ENCODE assay signal across 9 mouse cellular contexts in the genomic region with DNA sequence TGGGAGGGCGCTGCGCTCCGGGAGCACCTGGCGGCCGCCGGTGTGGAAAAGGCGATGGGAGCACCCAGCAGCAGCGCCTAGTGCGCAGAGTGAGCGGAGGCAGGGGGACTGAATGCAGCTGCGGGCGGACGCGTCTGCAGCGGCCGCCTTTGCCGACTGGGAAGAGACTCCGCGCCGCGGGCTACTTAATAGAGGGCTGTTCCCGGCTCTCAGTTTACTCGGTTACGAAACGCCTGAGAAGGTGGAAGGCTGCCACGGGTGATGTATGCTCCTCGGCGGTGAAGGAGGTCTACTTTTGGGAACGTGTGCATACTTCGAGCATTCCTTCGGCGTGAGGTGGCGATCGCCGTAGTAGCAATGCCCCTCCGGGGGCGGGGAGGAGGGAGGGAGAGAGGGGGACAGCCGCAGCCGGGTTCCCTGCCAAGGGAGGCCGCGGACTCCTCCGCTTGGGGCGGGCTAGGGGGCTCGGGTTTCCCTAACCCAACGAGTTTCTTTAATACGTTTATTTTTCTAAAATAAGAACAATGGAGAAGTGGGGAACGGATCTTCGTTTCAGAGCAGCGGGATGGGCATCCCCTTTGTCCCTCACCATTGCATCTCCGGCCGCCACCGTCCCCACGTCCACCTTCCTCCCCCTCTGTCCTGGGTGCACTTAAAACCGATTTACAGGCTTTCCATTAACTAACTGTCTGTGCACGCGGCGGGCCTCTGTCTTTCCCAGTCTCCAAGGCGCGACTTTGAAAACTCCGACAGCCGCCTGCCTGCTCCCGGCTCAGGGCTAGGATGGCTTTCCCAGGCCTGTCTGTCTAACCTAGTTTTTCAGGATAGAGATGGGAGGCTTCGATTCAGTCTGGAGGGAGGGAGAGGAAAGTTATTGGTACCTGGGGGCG. TPM values are rescaled to one million over a fixed set of nuclear protein-coding genes. Genes with fewer than 3 reads are reported as not detected.
DNase-seq lines count a peak whose midpoint lies in the region; ATAC-seq lines count a peak whose summit lies in the region.
"Had no signal": no experiment of that assay in that cellular context is flagged by ENCODE, and none has a peak within 500 bp of the region (broad histone marks: within the 10 kb centered on the region; RNA-seq: fewer than 3 reads in every experiment).

TSS of gene Col12a1 (minus strand) at position 351 of the 890 bp plus-strand sequence.

- no peaks in the 10 kb centered on the region for H3K9me3 ChIP-seq in embryonic facial prominence, embryonic 10.5 days
- no peaks in the 10 kb centered on the region for H3K9me3 ChIP-seq in lung, embryonic 15.5 days

- peak within 1 kb of the TSS; percentile 68 for H3K4me3 ChIP-seq in embryonic facial prominence, embryonic 10.5 days
- H3K4me3 ChIP-seq in lung, embryonic 15.5 days, result peak within 1 kb of the TSS; percentile 59

- WGBS in embryonic facial prominence, embryonic 10.5 days, result under 1% methylated on average over 64 of the region's 64 CpGs
- under 1% methylated on average over 60 of the region's 64 CpGs for WGBS in lung, embryonic 15.5 days

- ATAC-seq in lung, embryonic 15.5 days (ENCODE audit: borderline replicate concordance, extremely low read depth, low FRiP score, low TSS enrichment), result peak; percentile 73

- H3K36me3 ChIP-seq in embryonic facial prominence, embryonic 10.5 days (replicated peaks), result no peaks in the 10 kb centered on the region
- H3K36me3 ChIP-seq in lung, embryonic 15.5 days, result no peaks in the 10 kb centered on the region

- peak within 1 kb of the TSS; percentile 96 for H3K4me2 ChIP-seq in lung, embryonic 15.5 days

- intact Hi-C loops in left cerebral cortex, postnatal 36 days (cut with DNase I), result no loop called here

- peak within 1 kb of the TSS; percentile 80 for H3K27ac ChIP-seq in embryonic facial prominence, embryonic 10.5 days (replicated peaks)
- H3K27ac ChIP-seq in lung, embryonic 15.5 days, result peak within 1 kb of the TSS; percentile 79

- peak; percentile 10 to 18 for DNase-seq in left cerebral cortex, adult 8-10 months (ENCODE audit: low spot score in 2 of 2)
- no peak for DNase-seq in left cerebral cortex, postnatal 36 days (ENCODE audit: low spot score in 2 of 2)
- peak; percentile 79 for DNase-seq in embryonic facial prominence, embryonic 10.5 days (ENCODE audit: low spot score)
- peak; percentile 96 for DNase-seq in heart, adult 11 months
- DNase-seq in kidney, adult 9 months, result peak; percentile 21
- DNase-seq in right cerebral cortex, adult 2 months (ENCODE audit: low spot score in 2 of 2), result peak; percentile 26 to 31
- DNase-seq in thymus, postnatal 36 days, result no peak

- H3K4me1 ChIP-seq in embryonic facial prominence, embryonic 10.5 days, result peaks cover 59% of the 10 kb centered on the region
- peaks cover 52% of the 10 kb centered on the region for H3K4me1 ChIP-seq in lung, embryonic 15.5 days

- H3K27me3 ChIP-seq in embryonic facial prominence, embryonic 10.5 days (replicated peaks; ENCODE audit: low read depth, poor library complexity, severe bottlenecking), result peaks cover 61% of the 10 kb centered on the region
- peaks cover 19% of the 10 kb centered on the region for H3K27me3 ChIP-seq in lung, embryonic 15.5 days

- peak within 1 kb of the TSS; percentile 59 for H3K9ac ChIP-seq in lung, embryonic 15.5 days

RNA-seq across cellular contexts. Expression of gene Col12a1, which starts in this region (rescaled TPM):
- total RNA-seq in left cerebral cortex, adult 8-10 months (2022), result 1 to 10 TPM; 5.3 to 9.6 (median 6.9) TPM
- 1 to 10 TPM; 5.4 to 6.2 TPM for total RNA-seq in left cerebral cortex, postnatal 36 days (2021)
- polyA plus RNA-seq in embryonic facial prominence, embryonic 10.5 days (2016; fragmentation: Nextera tagmentation; extraction: Ambion mirVana), result 5.8 and 7.3 TPM in 2 replicates
- 16.9 TPM in 2 replicates for polyA plus RNA-seq in lung, embryonic 15.5 days (2015; fragmentation: Nextera tagmentation; extraction: Ambion mirVana)
- total RNA-seq: MEL had no signal

Comparison
In these comparisons a context has a peak if more than half of its experiments do, and no peak if none do; other contexts are left out.
1. DNase-seq: peak in left cerebral cortex, adult 8-10 months (2 of 2), embryonic facial prominence, embryonic 10.5 days (single experiment), heart, adult 11 months (single experiment), kidney, adult 9 months (single experiment) and right cerebral cortex, adult 2 months (2 of 2); none in left cerebral cortex, postnatal 36 days (0 of 2) and thymus, postnatal 36 days (0 of 2).